ENCODE assay signal across 28 mouse cellular contexts in genomic region chr3:59129547-59129946, GRCm38 (mm10). TPM values are rescaled to one million over a fixed set of nuclear protein-coding genes. Genes with fewer than 3 reads are reported as not detected.
DNase-seq lines count a peak whose midpoint lies in the region; ATAC-seq and TF ChIP-seq lines count a peak whose summit lies in the region.
"Had no signal": no experiment of that assay in that cellular context is flagged by ENCODE, and none has a peak within 500 bp of the region (broad histone marks: within the 10 kb centered on the region; RNA-seq: fewer than 3 reads in every experiment).

No protein-coding gene starts in this region.

- no peak for TF ChIP-seq CTCF in lung, postnatal 0 days (IDR thresholded peaks at IDR 0.05)

- WGBS in intestine, embryonic 14.5 days, result 88% methylated on average over 3 of the region's 3 CpGs
- 76% methylated on average over 3 of the region's 3 CpGs for WGBS in intestine, embryonic 15.5 days
- WGBS in lung, postnatal 0 days, result 68% methylated on average over 3 of the region's 3 CpGs
- 62% methylated on average over 3 of the region's 3 CpGs for WGBS in liver, embryonic 16.5 days (ENCODE audit: insufficient replicate concordance)
- WGBS in forebrain, embryonic 14.5 days, result 88% methylated on average over 3 of the region's 3 CpGs

- no peak overlapping the region for H3K27ac ChIP-seq in intestine, embryonic 14.5 days (ENCODE audit: low read depth)
- H3K27ac ChIP-seq in intestine, embryonic 15.5 days, result no peak overlapping the region
- no peak overlapping the region for H3K27ac ChIP-seq in lung, postnatal 0 days (ENCODE audit: low read length)
- no peak overlapping the region; the same call in 1 of the 2 replicates for H3K27ac ChIP-seq in liver, embryonic 16.5 days (ENCODE audit: low read length)
- H3K27ac ChIP-seq in forebrain, embryonic 14.5 days (ENCODE audit: low read depth, low read length), result no peak overlapping the region
- H3K27ac ChIP-seq: embryonic facial prominence, embryonic 13.5 days; forebrain, embryonic 12.5 days; hindbrain, embryonic 10.5 days; kidney, postnatal 0 days; left cerebral cortex, adult 2 months; limb, embryonic 15.5 days; stomach, embryonic 15.5 days had no signal

- TF ChIP-seq EP300 in lung, postnatal 0 days (IDR thresholded peaks at IDR 0.05), result no peak

- no peak for ATAC-seq in intestine, embryonic 14.5 days (replicated peaks; ENCODE audit: low FRiP score, low TSS enrichment, low read depth)
- no peak for ATAC-seq in intestine, embryonic 15.5 days
- no peak for ATAC-seq in lung, postnatal 0 days
- ATAC-seq in liver, embryonic 16.5 days (ENCODE audit: low read depth), result no peak
- ATAC-seq in forebrain, embryonic 14.5 days, result no peak
- ATAC-seq: hindbrain, embryonic 16.5 days had no signal

- H3K4me3 ChIP-seq in intestine, embryonic 14.5 days (ENCODE audit: low read depth, low read length), result no peak overlapping the region
- no peak overlapping the region for H3K4me3 ChIP-seq in intestine, embryonic 15.5 days (replicated peaks)
- H3K4me3 ChIP-seq in lung, postnatal 0 days (ENCODE audit: low read depth, low read length), result no peak overlapping the region
- H3K4me3 ChIP-seq in liver, embryonic 16.5 days (ENCODE audit: low read depth, low read length), result peak overlapping the region; percentile 31
- H3K4me3 ChIP-seq in forebrain, embryonic 14.5 days (ENCODE audit: low read depth, low read length), result no peak overlapping the region
- H3K4me3 ChIP-seq: embryonic facial prominence, embryonic 13.5 days; forebrain, embryonic 12.5 days; hindbrain, embryonic 10.5 days; left cerebral cortex, adult 2 months; limb, embryonic 15.5 days; stomach, embryonic 15.5 days had no signal

- no peak for DNase-seq in intestine, embryonic 14.5 days (ENCODE audit: low spot score)
- DNase-seq in lung, postnatal 0 days (ENCODE audit: low spot score), result no peak
- no peak for DNase-seq in lung, postnatal 14 days
- no peak for DNase-seq in forebrain, embryonic 14.5 days (ENCODE audit: low spot score)
- DNase-seq in cerebellum, adult 11 months, result no peak
- DNase-seq: adrenal gland, adult 2 months; cerebellum, adult 11-12 months; cerebellum, postnatal 36 days; embryo, embryonic 11 days; gastrocnemius, postnatal 10 days; kidney, adult 2 months; left cerebral cortex, postnatal 4 days; thymus, adult 18-20 months; thymus, postnatal 4 days had no signal

- H3K27me3 ChIP-seq in intestine, embryonic 14.5 days (replicated peaks; ENCODE audit: control insufficient read depth, insufficient read depth, low read length), result no peaks in the 10 kb centered on the region
- H3K27me3 ChIP-seq in intestine, embryonic 15.5 days (replicated peaks), result no peaks in the 10 kb centered on the region
- H3K27me3 ChIP-seq in lung, postnatal 0 days (replicated peaks; ENCODE audit: insufficient read depth, low read length), result no peaks in the 10 kb centered on the region
- no peaks in the 10 kb centered on the region for H3K27me3 ChIP-seq in liver, embryonic 16.5 days (ENCODE audit: control insufficient read depth, insufficient read depth, low read depth, low read length)
- no peaks in the 10 kb centered on the region for H3K27me3 ChIP-seq in forebrain, embryonic 14.5 days (replicated peaks; ENCODE audit: control insufficient read depth, insufficient read depth, low read length)
- H3K27me3 ChIP-seq: embryonic facial prominence, embryonic 13.5 days; forebrain, embryonic 12.5 days; limb, embryonic 15.5 days; stomach, embryonic 15.5 days had no signal

- no peaks in the 10 kb centered on the region for H3K36me3 ChIP-seq in intestine, embryonic 14.5 days (ENCODE audit: control insufficient read depth, insufficient read depth, low read length)
- no peaks in the 10 kb centered on the region for H3K36me3 ChIP-seq in intestine, embryonic 15.5 days
- no peaks in the 10 kb centered on the region for H3K36me3 ChIP-seq in lung, postnatal 0 days (ENCODE audit: insufficient read depth, low read length)
- no peaks in the 10 kb centered on the region for H3K36me3 ChIP-seq in liver, embryonic 16.5 days (ENCODE audit: control insufficient read depth, insufficient read depth)
- H3K36me3 ChIP-seq in forebrain, embryonic 14.5 days (ENCODE audit: control insufficient read depth, insufficient read depth, low read length), result no peaks in the 10 kb centered on the region
- H3K36me3 ChIP-seq: embryonic facial prominence, embryonic 13.5 days; forebrain, embryonic 12.5 days; hindbrain, embryonic 10.5 days; limb, embryonic 15.5 days; stomach, embryonic 15.5 days had no signal

- H3K4me2 ChIP-seq in intestine, embryonic 14.5 days (ENCODE audit: low read length), result peak overlapping the region; percentile 23
- no peak overlapping the region for H3K4me2 ChIP-seq in intestine, embryonic 15.5 days (replicated peaks)
- peak overlapping the region; percentile 3; the same call in 1 of the 2 replicates for H3K4me2 ChIP-seq in lung, postnatal 0 days (replicated peaks; ENCODE audit: low read depth, low read length)
- H3K4me2 ChIP-seq in liver, embryonic 16.5 days (ENCODE audit: low read depth, low read length), result peak overlapping the region; percentile 27; the same call in 1 of the 2 replicates
- no peak overlapping the region for H3K4me2 ChIP-seq in forebrain, embryonic 14.5 days (ENCODE audit: low read length)
- H3K4me2 ChIP-seq: embryonic facial prominence, embryonic 13.5 days; forebrain, embryonic 12.5 days; heart, embryonic 11.5 days; limb, embryonic 15.5 days; midbrain, embryonic 11.5 days had no signal

- peaks cover 10% of the 10 kb centered on the region for H3K4me1 ChIP-seq in intestine, embryonic 14.5 days (replicated peaks; ENCODE audit: control insufficient read depth, insufficient read depth, low read length)
- H3K4me1 ChIP-seq in intestine, embryonic 15.5 days (replicated peaks), result peaks cover 6% of the 10 kb centered on the region; the same call in 1 of the 2 replicates
- 0 out of 2 replicates have a peak, but pooled peaks cover 3% of the 10 kb centered on the region for H3K4me1 ChIP-seq in lung, postnatal 0 days (ENCODE audit: insufficient read depth, low read depth, low read length)
- H3K4me1 ChIP-seq in liver, embryonic 16.5 days (ENCODE audit: control insufficient read depth, low read depth, low read length), result peaks cover 20% of the 10 kb centered on the region
- H3K4me1 ChIP-seq in forebrain, embryonic 14.5 days (ENCODE audit: control insufficient read depth, insufficient read depth, low read length), result no peaks in the 10 kb centered on the region
- H3K4me1 ChIP-seq: forebrain, embryonic 12.5 days; limb, embryonic 15.5 days had no signal

- H3K9me3 ChIP-seq in intestine, embryonic 14.5 days (ENCODE audit: control insufficient read depth, low read length), result no peaks in the 10 kb centered on the region
- no peaks in the 10 kb centered on the region for H3K9me3 ChIP-seq in intestine, embryonic 15.5 days
- no peaks in the 10 kb centered on the region for H3K9me3 ChIP-seq in lung, postnatal 0 days (ENCODE audit: low read length)
- no peaks in the 10 kb centered on the region for H3K9me3 ChIP-seq in liver, embryonic 16.5 days (replicated peaks; ENCODE audit: control insufficient read depth, low read length)
- H3K9me3 ChIP-seq in forebrain, embryonic 14.5 days (replicated peaks; ENCODE audit: control insufficient read depth, low read length), result no peaks in the 10 kb centered on the region
- H3K9me3 ChIP-seq: embryonic facial prominence, embryonic 13.5 days; forebrain, embryonic 12.5 days; hindbrain, embryonic 10.5 days; limb, embryonic 15.5 days; stomach, embryonic 15.5 days had no signal

- no peak overlapping the region for H3K9ac ChIP-seq in intestine, embryonic 14.5 days (ENCODE audit: low read length)
- no peak overlapping the region for H3K9ac ChIP-seq in intestine, embryonic 15.5 days
- no peak overlapping the region for H3K9ac ChIP-seq in lung, postnatal 0 days (replicated peaks; ENCODE audit: low read depth)
- no peak overlapping the region for H3K9ac ChIP-seq in liver, embryonic 16.5 days (ENCODE audit: low read depth, low read length)
- no peak overlapping the region for H3K9ac ChIP-seq in forebrain, embryonic 14.5 days (ENCODE audit: low read length)
- H3K9ac ChIP-seq: embryonic facial prominence, embryonic 13.5 days; forebrain, embryonic 12.5 days; limb, embryonic 15.5 days; stomach, embryonic 15.5 days had no signal

RNA-seq across cellular contexts. Expression of gene P2ry14, which starts 23.9 kb away (rescaled TPM):
- polyA plus RNA-seq in intestine, embryonic 14.5 days (2014; fragmentation: Nextera tagmentation; extraction: Ambion mirVana), result 8.4 and 8.6 TPM in 2 replicates
- polyA plus RNA-seq in intestine, embryonic 15.5 days (2015; fragmentation: Nextera tagmentation; extraction: Ambion mirVana), result 8.6 and 10.3 TPM in 2 replicates
- polyA plus RNA-seq in lung, postnatal 0 days (2015; fragmentation: Nextera tagmentation; extraction: Ambion mirVana), result 65.2 and 68.4 TPM in 2 replicates
- polyA plus RNA-seq in liver, embryonic 16.5 days (2015; fragmentation: Nextera tagmentation; extraction: Ambion mirVana), result 7.6 and 9.9 TPM in 2 replicates
- 1.7 and 2.4 TPM in 2 replicates for polyA plus RNA-seq in forebrain, embryonic 14.5 days (2014; fragmentation: Nextera tagmentation; extraction: Ambion mirVana)
- polyA plus RNA-seq: erythroblast, embryonic 14.5 days had no signal

RNA-seq across cellular contexts. Expression of gene Gpr171, which starts 27.9 kb away (rescaled TPM):
- 1.1 and 1.2 TPM in 2 replicates for polyA plus RNA-seq in intestine, embryonic 14.5 days (2014; fragmentation: Nextera tagmentation; extraction: Ambion mirVana)
- polyA plus RNA-seq in intestine, embryonic 15.5 days (2015; fragmentation: Nextera tagmentation; extraction: Ambion mirVana), result 0.97 and 1.00 TPM in 2 replicates
- polyA plus RNA-seq in lung, postnatal 0 days (2015; fragmentation: Nextera tagmentation; extraction: Ambion mirVana), result 0.68 and 1.1 TPM in 2 replicates
- 0.73 and 0.84 TPM in 2 replicates for polyA plus RNA-seq in liver, embryonic 16.5 days (2015; fragmentation: Nextera tagmentation; extraction: Ambion mirVana)
- 0.18 and 0.25 TPM in 2 replicates for polyA plus RNA-seq in forebrain, embryonic 14.5 days (2014; fragmentation: Nextera tagmentation; extraction: Ambion mirVana)
- polyA plus RNA-seq: adrenal gland, adult 2 months; erythroblast, embryonic 14.5 days; frontal cortex, adult 2 months had no signal

Comparison
In these comparisons a context has a peak if more than half of its experiments do, and no peak if none do; other contexts are left out.
1. H3K4me2 ChIP-seq: peak in intestine, embryonic 14.5 days (single experiment), lung, postnatal 0 days (single experiment) and liver, embryonic 16.5 days (single experiment); none in intestine, embryonic 15.5 days (single experiment) and forebrain, embryonic 14.5 days (single experiment).